Mouse (Mus musculus) embryonic facial prominence, embryonic 15.5 days (tissue): ENCODE results near the gene Eogt. TPM values are rescaled to one million over a fixed set of nuclear protein-coding genes. Genes with fewer than 3 reads are reported as not detected.
A peak's percentile ranks its signal among the peaks of the same experiment; 100 is the strongest.

ENCODE experiments used
- ATAC-seq: fragments of 200-750 bp; cut with Nextera tagmentation; 2 replicates; pipeline ENCODE4 v1.8.0; 2017; ENCODE audit warnings: low read depth, moderate TSS enrichment; ENCODE audit not compliant: insufficient number of reproducible peaks, low FRiP score, low TSS enrichment
- H3K27ac ChIP-seq: fragments of 300-500 bp; sonication (generic); replicated peaks from 2 replicates; pipeline ENCODE4 v1.5.1; 2015; ENCODE audit warnings: mild to moderate bottlenecking, inconsistent platforms
- H3K27me3 ChIP-seq: fragments of 300-500 bp; sonication (generic); 2 replicates; pipeline ENCODE4 v1.6.1; 2015; ENCODE audit warnings: inconsistent platforms
- H3K36me3 ChIP-seq: fragments of 300-500 bp; sonication (generic); 2 replicates; pipeline ENCODE4 v1.6.1; 2015; ENCODE audit warnings: mild to moderate bottlenecking, inconsistent platforms
- H3K4me1 ChIP-seq: fragments of 300-500 bp; sonication (generic); 2 replicates; pipeline ENCODE4 v1.6.1; 2015; ENCODE audit warnings: inconsistent platforms
- H3K4me2 ChIP-seq: fragments of 300-500 bp; sonication (generic); replicated peaks from 2 replicates; pipeline ENCODE4 v1.6.1; 2015; ENCODE audit warnings: mild to moderate bottlenecking, inconsistent platforms
- H3K4me3 ChIP-seq: fragments of 300-500 bp; sonication (generic); replicated peaks from 2 replicates; pipeline ENCODE4 v1.5.1; 2015; ENCODE audit warnings: mild to moderate bottlenecking, inconsistent platforms
- H3K9ac ChIP-seq: fragments of 300-500 bp; sonication (generic); 2 replicates; pipeline ENCODE4 v1.6.1; 2015; ENCODE audit warnings: inconsistent platforms
- H3K9me3 ChIP-seq: fragments of 300-500 bp; sonication (generic); replicated peaks from 2 replicates; pipeline ENCODE4 v1.6.1; 2016; ENCODE audit warnings: inconsistent platforms
- WGBS: fragments of 180-500 bp; shearing (Covaris S2); methylation state at CpG from one replicate; pipeline ENCODE4 v1.1.7; 2015; 5-methylcytosine and 5-hydroxymethylcytosine counted together
- polyA plus RNA-seq: library from polyadenylated mRNA; unstranded; fragments of >200 nt; fragmentation: Nextera tagmentation; extraction: Ambion mirVana; gene quantifications from 2 replicates; pipeline ENCODE4 v1.2.1, GENCODE M21; 2015

Eogt gene
- 14.6 and 15.4 TPM in 2 replicates for polyA plus RNA-seq

DNA sequence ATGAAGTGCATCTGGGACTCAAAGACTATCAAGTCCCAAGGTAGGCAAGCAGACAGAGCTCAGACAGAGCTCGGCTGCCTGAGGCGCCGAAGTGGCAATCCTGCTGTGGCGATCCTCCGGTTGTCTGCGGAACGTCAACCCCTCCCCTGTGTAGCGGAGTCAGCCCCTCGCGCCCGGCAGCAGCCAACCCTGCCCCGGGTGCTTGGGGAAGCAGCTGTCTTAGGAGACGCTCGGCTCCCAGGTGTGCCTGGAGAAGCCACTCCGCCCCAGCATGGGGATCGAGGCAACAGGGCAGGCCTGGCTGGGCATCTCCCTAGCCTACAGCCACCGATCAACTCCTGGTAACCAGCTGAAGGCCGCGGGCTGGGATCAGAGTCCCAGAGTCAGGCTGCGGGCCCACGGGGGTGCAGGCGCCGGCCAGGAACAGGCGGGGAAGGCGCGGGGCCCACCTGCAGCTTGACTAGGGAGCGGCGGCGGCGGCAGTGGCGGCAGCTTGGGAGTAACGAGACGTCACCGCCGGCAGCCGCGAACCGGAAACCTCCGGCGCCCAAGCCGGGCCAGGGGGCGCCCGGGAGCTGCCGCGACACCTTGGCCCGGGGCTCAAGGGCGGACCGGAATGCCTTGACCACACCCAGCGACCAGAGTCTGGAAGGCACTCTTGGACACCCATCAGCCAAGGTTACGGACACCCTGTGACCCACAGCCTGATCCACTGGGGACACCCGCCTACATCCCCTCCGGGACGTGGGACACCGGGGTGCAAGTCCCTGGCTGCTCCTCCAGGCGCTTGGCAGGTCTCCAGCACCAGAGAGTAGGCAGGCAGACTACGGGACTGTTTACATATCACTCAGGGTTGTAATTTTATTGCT, at the start of gene Eogt:
Gene Eogt (minus strand): TSS at position 800 of the 869 bp plus-strand sequence.
- Histone ChIP-seq H3K4me1 (peaks cover 27% of the 10 kb centered on the region), H3K9me3 (no peaks in the 10 kb centered on the region), H3K27me3 (no peaks in the 10 kb centered on the region), H3K27ac (peak within 1 kb of the TSS; percentile 88), H3K4me3 (peak within 1 kb of the TSS; percentile 72), H3K36me3 (no peaks in the 10 kb centered on the region), H3K9ac (peak within 1 kb of the TSS; percentile 75), H3K4me2 (peak within 1 kb of the TSS; percentile 96)
- peak; percentile 74 for ATAC-seq
- WGBS: under 1% methylated on average over 56 of the region's 56 CpGs

DNA sequence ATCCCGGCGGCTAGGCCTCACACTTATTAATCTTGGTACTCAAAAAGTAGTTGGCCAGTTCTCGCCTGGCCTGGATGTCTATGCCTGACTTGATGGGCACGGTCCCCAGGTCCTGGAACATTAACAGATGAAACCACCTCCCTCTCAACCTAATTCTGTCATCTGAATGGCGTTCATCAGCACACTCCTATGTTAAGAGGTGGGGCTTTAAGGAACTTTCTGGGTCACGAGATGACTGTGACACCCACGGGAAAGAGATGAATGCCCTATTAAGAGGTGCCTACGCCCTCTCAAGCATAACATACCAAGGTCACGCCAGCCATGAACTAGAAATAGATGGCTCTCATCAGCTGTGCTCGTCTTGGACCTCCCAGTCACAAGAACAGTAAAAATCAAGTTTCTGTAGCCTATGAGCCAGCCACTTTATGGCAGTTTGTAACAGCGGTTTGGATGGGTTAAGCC, 30.4 kb upstream of the Eogt start:
- no peaks in the 10 kb centered on the region for H3K9me3 ChIP-seq
- 10% methylated on average over 11 of the region's 11 CpGs for WGBS
- H3K27me3 ChIP-seq: no peaks in the 10 kb centered on the region

DNA sequence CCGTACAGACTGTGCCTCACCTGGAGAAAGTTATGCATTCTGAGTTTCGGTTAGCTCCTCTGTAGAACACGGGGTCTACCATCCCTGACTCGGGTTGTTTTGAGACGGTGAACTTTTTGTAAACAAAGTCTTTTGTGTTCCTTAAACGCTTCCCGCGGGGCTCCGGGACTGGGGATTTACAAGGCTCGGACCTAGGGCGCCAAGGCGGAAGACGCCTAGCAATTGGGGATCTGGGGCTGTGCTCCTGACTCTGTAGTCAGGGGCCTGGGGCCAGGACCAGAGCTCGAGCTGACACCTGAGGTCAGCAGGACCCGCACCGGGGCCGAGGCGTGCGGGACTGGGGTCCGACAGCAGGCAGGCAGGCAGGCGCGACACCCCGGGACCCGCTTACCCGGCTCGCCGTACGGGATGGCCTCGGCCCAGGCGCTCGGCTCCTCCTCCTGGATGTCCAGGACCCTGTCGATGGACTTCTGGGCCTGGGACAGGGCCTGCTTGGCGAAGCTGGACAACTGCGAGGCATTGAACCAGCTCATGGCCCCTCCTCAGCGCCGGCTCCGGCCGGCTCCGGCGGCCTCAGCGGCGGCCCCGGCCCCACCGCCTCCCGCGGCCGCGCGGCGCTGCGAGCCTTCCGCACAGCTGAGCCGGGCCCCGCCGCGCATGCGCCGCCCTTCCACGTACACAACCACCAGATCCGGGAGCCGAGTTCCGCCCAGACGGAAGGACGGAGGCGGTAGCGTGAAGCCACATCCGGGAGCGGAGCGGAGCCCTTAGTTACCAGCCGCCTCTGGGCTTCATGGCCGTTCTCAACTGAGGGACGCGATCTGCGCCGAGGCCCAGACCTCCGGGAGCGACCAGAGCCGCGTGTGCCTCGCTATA, 29.7 kb upstream of the Eogt start, which contains the start of gene Tmf1:
Gene Tmf1 (minus strand): TSS at position 632 of the 876 bp plus-strand sequence.
- WGBS: under 1% methylated on average over 79 of the region's 80 CpGs
- Histone ChIP-seq H3K9ac (peak within 1 kb of the TSS; percentile 77), H3K4me2 (peak within 1 kb of the TSS; percentile 69), H3K4me3 (peak within 1 kb of the TSS; percentile 87), H3K27me3 (no peaks in the 10 kb centered on the region), H3K27ac (peak within 1 kb of the TSS; percentile 94), H3K4me1 (peaks cover 15% of the 10 kb centered on the region), H3K9me3 (no peaks in the 10 kb centered on the region), H3K36me3 (peaks cover 14% of the 10 kb centered on the region)
- ATAC-seq: peak; percentile 98

More for the DNA sequence above, 30.4 kb upstream of the Eogt start:
- peak overlapping the region; percentile 94 for H3K27ac ChIP-seq
- H3K4me2 ChIP-seq: peak overlapping the region; percentile 69
- peaks cover 15% of the 10 kb centered on the region for H3K4me1 ChIP-seq
- peak; percentile 18 for ATAC-seq
- peaks cover 14% of the 10 kb centered on the region for H3K36me3 ChIP-seq
- H3K9ac ChIP-seq: peak overlapping the region; percentile 77
- H3K4me3 ChIP-seq: peak overlapping the region; percentile 87

DNA sequence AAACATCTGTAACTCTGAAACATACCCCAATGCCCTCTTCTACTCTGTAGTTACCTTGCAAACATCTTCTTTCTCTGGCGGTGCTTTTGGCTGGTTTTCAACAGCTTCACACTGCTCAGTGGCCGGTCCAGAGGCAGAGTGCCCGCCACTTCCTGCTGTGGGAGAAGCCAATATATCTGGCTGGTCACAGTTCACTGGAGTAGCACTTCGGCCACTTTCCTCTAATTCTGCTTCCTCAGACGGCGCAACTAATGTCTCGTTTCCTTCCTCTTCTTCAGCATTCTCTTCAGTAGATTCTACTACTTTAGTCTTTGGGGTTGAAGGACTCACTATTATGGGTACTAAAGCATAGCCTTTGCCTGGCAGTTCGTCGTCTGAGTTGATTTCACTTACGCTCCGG, 26.7 kb upstream of the Eogt start:
- no peaks in the 10 kb centered on the region for H3K27me3 ChIP-seq
- no peak overlapping the region for H3K4me3 ChIP-seq
- ATAC-seq: no peak
- no peak overlapping the region for H3K27ac ChIP-seq
- no peaks in the 10 kb centered on the region for H3K9me3 ChIP-seq
- no peak overlapping the region for H3K4me2 ChIP-seq
- H3K36me3 ChIP-seq: peaks cover 32% of the 10 kb centered on the region
- peaks cover 15% of the 10 kb centered on the region for H3K4me1 ChIP-seq
- 78% methylated on average over 11 of the region's 11 CpGs for WGBS
- no peak overlapping the region for H3K9ac ChIP-seq

DNA sequence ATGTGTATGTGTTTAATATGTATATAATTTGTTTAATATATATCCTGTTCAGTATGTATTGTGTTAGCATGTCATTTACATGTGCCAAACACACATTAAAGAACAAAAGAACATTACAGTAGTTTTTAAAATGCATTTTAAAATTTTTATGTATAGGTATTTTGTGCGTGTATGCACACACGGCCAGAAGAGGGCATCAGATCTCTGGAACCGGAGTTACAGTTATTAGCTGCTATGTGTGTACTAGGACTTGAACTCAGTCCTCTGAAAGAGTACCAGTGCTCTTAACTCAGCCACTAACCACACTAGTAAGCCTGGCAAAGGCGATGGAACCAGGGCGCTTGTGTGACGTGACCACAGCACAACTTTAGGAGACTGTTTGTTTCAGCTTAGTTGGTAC, 1.2 kb upstream of the Eogt start:
- Histone ChIP-seq H3K27me3 (no peaks in the 10 kb centered on the region), H3K9me3 (no peaks in the 10 kb centered on the region), H3K9ac (no peak overlapping the region), H3K4me3 (no peak overlapping the region), H3K36me3 (no peaks in the 10 kb centered on the region), H3K27ac (no peak overlapping the region), H3K4me1 (peaks cover 26% of the 10 kb centered on the region), H3K4me2 (no peak overlapping the region)
- 76% methylated on average over 6 of the region's 6 CpGs for WGBS
- no peak for ATAC-seq

DNA sequence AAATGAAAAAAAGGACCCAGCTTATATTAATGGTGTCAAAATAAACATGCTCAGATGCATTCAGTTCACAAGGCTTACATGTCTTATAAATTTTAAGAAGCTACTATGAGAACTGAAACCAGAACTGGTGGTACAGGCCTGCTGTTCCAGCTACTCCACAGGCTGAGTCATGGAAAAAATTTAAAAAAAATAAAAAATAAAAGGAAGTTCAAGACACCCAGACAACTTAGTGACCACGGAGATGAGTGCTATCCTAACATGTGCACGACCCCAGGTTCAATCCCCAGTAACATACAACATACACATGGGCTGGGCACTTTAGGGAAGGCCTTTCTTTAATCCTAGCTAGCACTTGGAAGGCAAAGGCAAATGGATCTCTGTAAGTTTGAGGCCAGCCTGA, 739 bp upstream of the Eogt start:
- no peaks in the 10 kb centered on the region for H3K27me3 ChIP-seq
- peaks cover 27% of the 10 kb centered on the region for H3K4me1 ChIP-seq
- no peak for ATAC-seq
- no peak overlapping the region for H3K4me3 ChIP-seq
- no peak overlapping the region for H3K9ac ChIP-seq
- no peaks in the 10 kb centered on the region for H3K9me3 ChIP-seq
- H3K36me3 ChIP-seq: no peaks in the 10 kb centered on the region
- WGBS: 75% methylated on average over 2 of the region's 2 CpGs
- peak overlapping the region; percentile 96; the same call in 1 of the 2 replicates for H3K4me2 ChIP-seq
- H3K27ac ChIP-seq: peak overlapping the region; percentile 88; the same call in 1 of the 2 replicates

DNA sequence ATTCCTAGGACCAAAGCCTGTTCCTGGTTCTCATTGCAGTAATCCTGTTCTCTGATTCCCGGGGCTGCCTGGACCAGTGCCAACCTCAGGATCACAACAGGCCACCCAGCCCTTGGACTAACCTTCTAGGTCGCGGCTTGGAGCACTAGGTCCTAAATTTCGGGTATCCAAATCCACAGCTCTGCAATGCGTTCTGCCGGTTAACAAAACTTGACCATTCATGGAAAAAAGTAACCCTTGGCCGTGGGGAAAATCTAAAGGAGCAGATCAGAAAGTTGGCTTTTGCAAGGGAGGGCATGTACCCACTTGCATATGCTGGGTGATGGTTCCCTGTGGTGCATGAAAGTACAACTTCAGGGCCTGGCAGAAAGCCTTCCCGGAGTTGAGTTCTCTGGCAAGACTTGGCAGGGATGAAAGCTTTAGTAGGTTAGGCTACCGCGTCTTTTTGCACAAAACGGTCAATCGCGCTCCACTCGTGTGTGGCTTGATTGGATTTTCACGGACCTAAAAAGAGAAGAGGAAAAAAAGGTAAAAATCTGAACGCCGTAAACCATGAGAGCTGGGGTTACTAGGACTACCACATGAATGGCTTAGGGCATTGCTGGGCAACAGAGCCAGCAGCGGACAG, 1.1 kb downstream of the Eogt start:
- Histone ChIP-seq H3K4me3 (peak overlapping the region; percentile 72), H3K27me3 (no peaks in the 10 kb centered on the region), H3K9me3 (no peaks in the 10 kb centered on the region), H3K9ac (peak overlapping the region; percentile 75), H3K27ac (peak overlapping the region; percentile 88), H3K4me1 (peaks cover 27% of the 10 kb centered on the region), H3K4me2 (peak overlapping the region; percentile 96), H3K36me3 (no peaks in the 10 kb centered on the region)
- 8% methylated on average over 18 of the region's 18 CpGs for WGBS
- no peak for ATAC-seq

DNA sequence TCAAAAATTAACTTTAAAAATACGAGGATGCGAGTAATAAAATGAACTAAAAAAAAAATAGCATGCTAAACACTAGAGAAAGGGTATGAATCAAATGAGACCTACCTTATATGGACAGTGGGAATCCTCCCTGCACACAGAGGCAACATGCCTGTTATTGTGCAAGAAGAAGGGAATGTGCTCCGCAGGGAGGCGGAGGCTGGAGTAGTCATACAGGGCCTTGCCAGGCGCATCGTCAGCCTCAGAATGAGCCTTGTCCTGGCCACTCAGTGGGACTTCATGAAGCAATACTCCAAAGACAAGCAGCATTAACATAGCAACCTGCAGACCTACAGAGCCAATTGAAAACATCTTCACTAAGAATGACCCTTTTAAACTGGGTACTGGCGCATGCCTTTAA, 3.8 kb downstream of the Eogt start:
- no peaks in the 10 kb centered on the region for H3K9me3 ChIP-seq

DNA sequence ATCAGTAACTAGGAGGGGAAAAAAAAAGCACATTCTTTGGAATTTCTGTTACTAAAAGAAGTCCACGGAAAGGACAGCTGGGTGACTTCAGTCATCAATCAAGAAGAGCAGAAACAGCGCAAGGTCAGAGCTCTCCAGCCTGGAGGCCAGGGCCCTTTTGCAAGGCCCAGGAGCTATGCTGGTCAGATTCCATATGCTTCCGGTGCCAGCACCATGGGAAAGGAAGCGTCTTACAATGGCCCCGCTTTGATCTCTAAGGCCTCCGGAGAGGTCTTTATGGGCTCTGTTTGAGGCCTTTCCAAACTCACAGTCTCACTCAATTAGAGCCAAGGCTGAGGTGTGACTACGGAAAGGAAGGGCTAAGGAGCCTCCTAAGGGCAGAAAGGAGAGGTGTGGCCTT, 4.6 kb downstream of the Eogt start:
- Histone ChIP-seq H3K36me3 (peaks cover 21% of the 10 kb centered on the region), H3K9me3 (no peaks in the 10 kb centered on the region), H3K4me3 (no peak overlapping the region), H3K4me1 (peaks cover 25% of the 10 kb centered on the region), H3K27me3 (no peaks in the 10 kb centered on the region), H3K27ac (no peak overlapping the region), H3K9ac (no peak overlapping the region), H3K4me2 (no peak overlapping the region)
- 42% methylated on average over 7 of the region's 7 CpGs for WGBS
- no peak for ATAC-seq

More for the DNA sequence above, 3.8 kb downstream of the Eogt start:
- H3K27me3 ChIP-seq: no peaks in the 10 kb centered on the region
- WGBS: 86% methylated on average over 7 of the region's 7 CpGs
- H3K4me1 ChIP-seq: peaks cover 27% of the 10 kb centered on the region
- H3K4me3 ChIP-seq: no peak overlapping the region
- ATAC-seq: no peak
- no peak overlapping the region for H3K9ac ChIP-seq
- H3K36me3 ChIP-seq: peaks cover 13% of the 10 kb centered on the region; the same call in 1 of the 2 replicates
- H3K27ac ChIP-seq: no peak overlapping the region
- H3K4me2 ChIP-seq: no peak overlapping the region

DNA sequence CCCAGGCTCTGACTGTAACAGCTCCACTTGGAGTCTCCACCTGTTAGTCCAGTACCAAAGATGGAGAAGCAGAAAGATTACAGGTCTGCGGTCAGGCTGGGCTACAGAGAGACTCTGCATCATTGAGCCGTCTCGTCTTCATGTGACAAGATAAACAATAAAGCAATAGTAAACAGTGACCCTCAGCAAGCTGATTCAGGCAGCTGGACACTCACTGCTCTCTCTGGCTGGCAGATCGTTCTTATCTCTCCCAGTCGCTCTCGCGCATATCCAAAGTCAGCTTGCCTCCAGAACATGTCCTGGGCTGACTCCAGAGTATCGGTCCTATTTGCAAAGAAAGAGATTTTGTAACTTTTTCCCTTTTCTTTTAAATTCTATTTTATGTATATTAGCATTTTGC, 6.4 kb downstream of the Eogt start:
- Histone ChIP-seq H3K36me3 (peaks cover 21% of the 10 kb centered on the region), H3K27me3 (no peaks in the 10 kb centered on the region), H3K9ac (no peak overlapping the region), H3K9me3 (no peaks in the 10 kb centered on the region), H3K4me2 (no peak overlapping the region), H3K27ac (no peak overlapping the region), H3K4me3 (no peak overlapping the region), H3K4me1 (peaks cover 12% of the 10 kb centered on the region)
- WGBS: 88% methylated on average over 8 of the region's 8 CpGs
- no peak for ATAC-seq
